Mouse (Mus musculus): Measurements from ENCODE around the gene Bfsp2. TPM values are rescaled to one million over a fixed set of nuclear protein-coding genes. Genes with fewer than 3 reads are reported as not detected.

Gene Bfsp2
- polyA plus RNA-seq, 2 experiments: 1.0 to 1.9 TPM

GRCm38 (mm10) chr9:103444656-103445055, 35.6 kb downstream of the Bfsp2 start:
- no peak for DNase-seq (ENCODE audit: low spot score)
- 84% methylated on average over 5 of the region's 5 CpGs for WGBS
- H3K4me3 ChIP-seq (replicated peaks; ENCODE audit: low read length): no peak overlapping the region
- TF ChIP-seq POLR2A (IDR thresholded peaks at IDR 0.05; ENCODE audit: borderline replicate concordance, extremely low read depth, insufficient read depth, insufficient read length): no peak
- H3K36me3 ChIP-seq (ENCODE audit: control insufficient read depth, insufficient read depth, low read length): no peaks in the 10 kb centered on the region
- H3K27me3 ChIP-seq (ENCODE audit: control insufficient read depth, insufficient read depth, low read length): no peaks in the 10 kb centered on the region
- H3K4me1 ChIP-seq (ENCODE audit: control insufficient read depth, insufficient read depth, low read length): peaks cover 6% of the 10 kb centered on the region
- H3K9me3 ChIP-seq (ENCODE audit: control insufficient read depth, low read length): no peaks in the 10 kb centered on the region
- no peak overlapping the region for H3K4me2 ChIP-seq (replicated peaks; ENCODE audit: low read depth, low read length, severe bottlenecking)
- no peak for ATAC-seq (ENCODE audit: low FRiP score, low read depth)
- H3K27ac ChIP-seq (replicated peaks; ENCODE audit: low read depth, low read length): no peak overlapping the region
- no peak overlapping the region for H3K9ac ChIP-seq (ENCODE audit: low read depth, low read length, severe bottlenecking)

- no peak for DNase-seq (ENCODE audit: low spot score)
- H3K27me3 ChIP-seq (ENCODE audit: control insufficient read depth, insufficient read depth, low read length): no peaks in the 10 kb centered on the region
- H3K9ac ChIP-seq (ENCODE audit: low read depth, low read length, severe bottlenecking): no peak overlapping the region
- ATAC-seq (ENCODE audit: low FRiP score, low read depth): no peak
- H3K4me3 ChIP-seq (replicated peaks; ENCODE audit: low read length): no peak overlapping the region
- 46% methylated on average over 7 of the region's 7 CpGs for WGBS
- H3K4me2 ChIP-seq (replicated peaks; ENCODE audit: low read depth, low read length, severe bottlenecking): no peak overlapping the region
- no peaks in the 10 kb centered on the region for H3K9me3 ChIP-seq (ENCODE audit: control insufficient read depth, low read length)
- TF ChIP-seq POLR2A (IDR thresholded peaks at IDR 0.05; ENCODE audit: borderline replicate concordance, extremely low read depth, insufficient read depth, insufficient read length): no peak
- no peak overlapping the region for H3K27ac ChIP-seq (replicated peaks; ENCODE audit: low read depth, low read length)
- no peaks in the 10 kb centered on the region for H3K36me3 ChIP-seq (ENCODE audit: control insufficient read depth, insufficient read depth, low read length)
- H3K4me1 ChIP-seq (ENCODE audit: control insufficient read depth, insufficient read depth, low read length): peaks cover 6% of the 10 kb centered on the region
These were observed 36.4 kb downstream of the Bfsp2 start for GRCm38 (mm10) chr9:103443824-103444185.

DNA sequence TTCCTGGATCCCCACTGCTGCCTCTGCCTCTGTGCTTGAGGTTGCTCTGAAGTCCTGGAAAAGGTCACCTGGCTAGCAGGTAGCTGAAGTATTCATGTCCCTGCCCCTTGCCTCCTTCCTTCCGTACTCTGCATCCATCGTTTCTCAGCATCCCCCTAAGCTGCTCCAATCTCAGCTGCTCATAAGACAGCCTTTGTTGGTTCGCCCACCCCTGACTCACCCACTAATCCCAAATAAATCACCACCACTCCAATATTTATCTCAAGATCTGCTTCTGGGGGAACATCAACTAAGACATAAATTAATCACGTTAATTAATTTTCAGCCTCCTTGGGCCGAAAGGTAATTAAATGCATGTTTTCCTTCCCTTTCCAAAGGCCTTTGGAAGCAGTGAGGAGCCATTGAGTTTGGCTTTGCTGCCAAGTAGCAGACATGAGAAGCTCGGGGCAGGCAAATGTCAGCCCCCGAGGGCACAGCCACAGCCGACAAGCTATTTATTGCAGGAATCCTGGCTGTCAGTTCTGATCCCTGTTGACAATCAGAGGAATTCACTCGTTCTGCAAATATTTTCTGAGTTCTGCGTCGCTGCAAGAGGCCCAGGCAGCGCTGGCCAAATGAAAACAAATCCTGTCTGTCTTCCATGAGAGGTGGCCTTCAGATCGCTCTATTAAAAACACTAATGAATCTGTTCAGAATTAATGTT, 36.9 kb downstream of the Bfsp2 start:
- no peaks in the 10 kb centered on the region for H3K36me3 ChIP-seq (ENCODE audit: control insufficient read depth, insufficient read depth, low read length)
- no peaks in the 10 kb centered on the region for H3K9me3 ChIP-seq (ENCODE audit: control insufficient read depth, low read length)
- peaks cover 6% of the 10 kb centered on the region for H3K4me1 ChIP-seq (ENCODE audit: control insufficient read depth, insufficient read depth, low read length)
- no peak overlapping the region for H3K9ac ChIP-seq (ENCODE audit: low read depth, low read length, severe bottlenecking)
- WGBS: 22% methylated on average over 13 of the region's 13 CpGs
- H3K4me2 ChIP-seq (replicated peaks; ENCODE audit: low read depth, low read length, severe bottlenecking): no peak overlapping the region
- DNase-seq (ENCODE audit: low spot score): peak; percentile 61
- no peak overlapping the region for H3K27ac ChIP-seq (replicated peaks; ENCODE audit: low read depth, low read length)
- no peaks in the 10 kb centered on the region for H3K27me3 ChIP-seq (ENCODE audit: control insufficient read depth, insufficient read depth, low read length)
- ATAC-seq (ENCODE audit: low FRiP score, low read depth): 0 out of 2 replicates have a peak, but pooled peaks have one; percentile 50
- no peak for TF ChIP-seq POLR2A (IDR thresholded peaks at IDR 0.05; ENCODE audit: borderline replicate concordance, extremely low read depth, insufficient read depth, insufficient read length)
- H3K4me3 ChIP-seq (replicated peaks; ENCODE audit: low read length): no peak overlapping the region

GRCm38 (mm10) chr9:103440597-103440996, 39.6 kb downstream of the Bfsp2 start:
- DNase-seq (ENCODE audit: low spot score) (peak; percentile 36), ATAC-seq (ENCODE audit: low FRiP score, low read depth) (no peak)
- H3K9me3 ChIP-seq (ENCODE audit: control insufficient read depth, low read length): no peaks in the 10 kb centered on the region
- no peak overlapping the region for H3K27ac ChIP-seq (replicated peaks; ENCODE audit: low read depth, low read length)
- 67% methylated on average over 3 of the region's 3 CpGs for WGBS
- no peak overlapping the region for H3K4me3 ChIP-seq (replicated peaks; ENCODE audit: low read length)
- no peak overlapping the region for H3K9ac ChIP-seq (ENCODE audit: low read depth, low read length, severe bottlenecking)
- no peak for TF ChIP-seq POLR2A (IDR thresholded peaks at IDR 0.05; ENCODE audit: borderline replicate concordance, extremely low read depth, insufficient read depth, insufficient read length)
- peaks cover 6% of the 10 kb centered on the region for H3K4me1 ChIP-seq (ENCODE audit: control insufficient read depth, insufficient read depth, low read length)
- no peaks in the 10 kb centered on the region for H3K36me3 ChIP-seq (ENCODE audit: control insufficient read depth, insufficient read depth, low read length)
- no peak overlapping the region for H3K4me2 ChIP-seq (replicated peaks; ENCODE audit: low read depth, low read length, severe bottlenecking)
- no peaks in the 10 kb centered on the region for H3K27me3 ChIP-seq (ENCODE audit: control insufficient read depth, insufficient read depth, low read length)

DNA sequence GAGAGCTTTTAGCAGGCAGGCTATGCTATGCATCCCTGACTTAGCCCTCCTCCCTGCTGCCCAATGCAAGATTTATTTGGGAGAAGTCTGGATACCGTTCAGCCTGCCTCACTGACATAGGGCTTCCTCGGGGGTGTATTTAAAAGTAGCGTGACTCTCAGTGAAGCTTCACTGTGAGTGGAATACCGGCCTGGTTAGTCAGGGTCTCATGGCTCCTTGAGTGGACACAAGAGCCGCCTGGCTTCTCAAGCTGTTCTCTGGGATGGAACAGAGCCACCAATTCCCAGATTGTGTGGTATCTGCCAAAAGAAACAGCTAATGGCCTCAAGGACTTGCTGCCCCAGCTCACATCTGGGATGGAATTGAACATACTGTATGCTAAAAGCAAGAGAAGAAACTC, 43.1 kb downstream of the Bfsp2 start:
- no peak for TF ChIP-seq POLR2A (IDR thresholded peaks at IDR 0.05; ENCODE audit: borderline replicate concordance, extremely low read depth, insufficient read depth, insufficient read length)
- Histone ChIP-seq H3K9me3 (ENCODE audit: control insufficient read depth, low read length) (no peaks in the 10 kb centered on the region), H3K27ac (replicated peaks; ENCODE audit: low read depth, low read length) (no peak overlapping the region), H3K4me2 (replicated peaks; ENCODE audit: low read depth, low read length, severe bottlenecking) (no peak overlapping the region), H3K9ac (ENCODE audit: low read depth, low read length, severe bottlenecking) (no peak overlapping the region), H3K4me1 (ENCODE audit: control insufficient read depth, insufficient read depth, low read length) (peaks cover 17% of the 10 kb centered on the region), H3K4me3 (replicated peaks; ENCODE audit: low read length) (no peak overlapping the region), H3K36me3 (ENCODE audit: control insufficient read depth, insufficient read depth, low read length) (no peaks in the 10 kb centered on the region), H3K27me3 (ENCODE audit: control insufficient read depth, insufficient read depth, low read length) (no peaks in the 10 kb centered on the region)
- ATAC-seq (ENCODE audit: low FRiP score, low read depth) (no peak), DNase-seq (ENCODE audit: low spot score) (no peak)
- 58% methylated on average over 5 of the region's 5 CpGs for WGBS
